Mouse (Mus musculus) left cerebral cortex, adult 8-10 months (tissue): ENCODE results near the gene Vmn1r129. TPM values are rescaled to one million over a fixed set of nuclear protein-coding genes. Genes with fewer than 3 reads are reported as not detected.
"Not testable (repeated sequence)": the region's sequence is repeated elsewhere in the genome, so short reads cannot be mapped to it uniquely, and the experiment has no call there.

ENCODE experiments used
- DNase-seq, 2 experiments: peaks; one replicate each; pipeline ENCODE4 v3.0.0; 2022; ENCODE audit warnings: low spot score in 2 of 2
- total RNA-seq, 4 experiments: library from RNA; stranded (reverse); gene quantifications; 2 replicates each; pipeline ENCODE4 v1.2.4; 2022

Gene Vmn1r129
- total RNA-seq: not detected

GRCm38 (mm10) chr7:21361191-21361590 is at the start of gene Vmn1r129:
Vmn1r129 (minus strand) TSS chr7:21361291.
- not testable (repeated sequence) for DNase-seq

GRCm38 (mm10) chr7:21349073-21349472 is 12.0 kb downstream of the Vmn1r129 start, which contains the start of gene Vmn1r128:
Vmn1r128 (plus strand) TSS chr7:21349373.
- DNase-seq: not testable (repeated sequence)

DNA sequence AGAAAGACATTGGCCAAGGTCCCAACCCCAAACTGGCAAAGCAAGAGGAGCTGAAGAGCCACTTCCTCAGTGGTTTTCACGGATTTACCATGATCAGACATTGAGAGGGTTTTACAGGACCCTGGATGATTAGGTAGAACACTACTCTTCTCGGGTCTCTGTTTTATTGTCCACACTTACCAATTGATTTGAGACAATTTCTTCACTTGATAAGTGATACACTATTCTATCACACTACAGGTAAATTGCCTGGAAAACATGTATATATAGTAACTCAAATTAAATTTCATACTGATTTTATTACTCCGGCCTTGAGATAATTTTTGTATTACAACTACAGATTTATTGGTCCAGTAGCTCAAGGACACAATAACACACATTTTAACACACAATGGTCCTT is 41.3 kb downstream of the Vmn1r129 start, which contains the start of gene Vmn1r127:
TSS of gene Vmn1r127 (minus strand) at position 101 of the 400 bp plus-strand sequence.
- DNase-seq: not testable (repeated sequence)

Other genes starting within 250 kb of the Vmn1r129 start
- gene Vmn1r122, start 227.2 kb downstream of the Vmn1r129 start, total RNA-seq: not detected
- not detected for gene Vmn1r123, start 199.1 kb downstream of the Vmn1r129 start, total RNA-seq
- not detected for gene Gm5157, start 170.9 kb downstream of the Vmn1r129 start, total RNA-seq
- gene Vmn1r124, start 100.7 kb downstream of the Vmn1r129 start, total RNA-seq: not detected
- not detected for gene Vmn1r125, start 89.1 kb downstream of the Vmn1r129 start, total RNA-seq
- not detected for gene Vmn1r126, start 59.8 kb downstream of the Vmn1r129 start, total RNA-seq
- gene Vmn1r127, start 41.4 kb downstream of the Vmn1r129 start, total RNA-seq: not detected
- gene Vmn1r128, start 11.9 kb downstream of the Vmn1r129 start, total RNA-seq: not detected
- gene Gm6882, start 71.5 kb upstream of the Vmn1r129 start, total RNA-seq: not detected
- not detected for gene Vmn1r130, start 150.5 kb upstream of the Vmn1r129 start, total RNA-seq
- not detected for gene Vmn1r131, start 184.8 kb upstream of the Vmn1r129 start, total RNA-seq